Mouse (Mus musculus) adrenal gland, adult 8-10 months (tissue): Measurements from ENCODE around the gene Cad. TPM values are rescaled to one million over a fixed set of nuclear protein-coding genes. Genes with fewer than 3 reads are reported as not detected.
"Not testable (repeated sequence)": the region's sequence is repeated elsewhere in the genome, so short reads cannot be mapped to it uniquely, and the experiment has no call there.

Source experiments
- DNase-seq: peaks from one replicate; pipeline ENCODE4 v3.0.0; 2022
- total RNA-seq, 4 experiments: library from RNA; stranded (reverse); gene quantifications; 2 replicates each; pipeline ENCODE4 v1.2.4; 2022

Gene Cad
- 10 to 100 TPM; 23.1 to 52.0 (median 33.6) TPM for total RNA-seq

- DNase-seq = peak; percentile 92
Observed at GRCm38 (mm10) chr5:31054261-31055215, at the start of gene Cad. Gene Cad (plus strand): TSS chr5:31054780.

GRCm38 (mm10) chr5:31012737-31013136 lies 41.8 kb upstream of the Cad start:
- DNase-seq = no peak

GRCm38 (mm10) chr5:31015913-31016312 lies 38.7 kb upstream of the Cad start:
- DNase-seq = no peak

GRCm38 (mm10) chr5:31021790-31022189 lies 32.8 kb upstream of the Cad start:
- not testable (repeated sequence) for DNase-seq

GRCm38 (mm10) chr5:31022690-31023089 lies 31.9 kb upstream of the Cad start:
- no peak for DNase-seq

- DNase-seq = no peak
Observed at GRCm38 (mm10) chr5:31023254-31023653, 31.3 kb upstream of the Cad start.

- no peak for DNase-seq
Observed at GRCm38 (mm10) chr5:31024641-31025040, 29.9 kb upstream of the Cad start.

- no peak for DNase-seq
Observed at GRCm38 (mm10) chr5:31030926-31031325, 23.7 kb upstream of the Cad start.

GRCm38 (mm10) chr5:31031508-31031907 lies 23.1 kb upstream of the Cad start:
- no peak for DNase-seq

GRCm38 (mm10) chr5:31034669-31035068 lies 19.9 kb upstream of the Cad start:
- DNase-seq = no peak

GRCm38 (mm10) chr5:31036556-31036955 lies 18.0 kb upstream of the Cad start:
- peak; percentile 39 for DNase-seq

- peak; percentile 64 for DNase-seq
Observed at GRCm38 (mm10) chr5:31038171-31038845, 16.3 kb upstream of the Cad start.

- no peak for DNase-seq
Observed at GRCm38 (mm10) chr5:31046416-31046815, 8.2 kb upstream of the Cad start.

- DNase-seq = no peak
Observed at GRCm38 (mm10) chr5:31047074-31047473, 7.5 kb upstream of the Cad start.

GRCm38 (mm10) chr5:31047848-31048762 lies 6.5 kb upstream of the Cad start, which contains the start of gene Atraid:
Gene Atraid (plus strand): TSS chr5:31048312.
- peak; percentile 98 for DNase-seq

- no peak for DNase-seq
Observed at GRCm38 (mm10) chr5:31048763-31049641, 5.6 kb upstream of the Cad start, which contains the start of gene Slc5a6. Gene Slc5a6 (minus strand): TSS chr5:31048924.

GRCm38 (mm10) chr5:31050427-31050826 lies 4.2 kb upstream of the Cad start:
- no peak for DNase-seq

- DNase-seq = not testable (repeated sequence)
Observed at GRCm38 (mm10) chr5:31053728-31054127, 852 bp upstream of the Cad start.

GRCm38 (mm10) chr5:31055216-31056140 lies 898 bp downstream of the Cad start:
- no peak for DNase-seq

GRCm38 (mm10) chr5:31069810-31070209 lies 15.2 kb downstream of the Cad start:
- no peak for DNase-seq
